Mouse (Mus musculus) olfactory bulb, adult 2 months (tissue): ENCODE measurements around the gene Nos1.

Experiments used
- CTCF ChIP-seq: fragments of 200-500 bp; IDR thresholded peaks from 2 replicates; pipeline ENCODE4 v1.5.1; 2012; ENCODE audit warnings: low read depth, mild to moderate bottlenecking, low read length, moderate library complexity; ENCODE audit not compliant: insufficient read depth
- POLR2A ChIP-seq: fragments of 200-500 bp; IDR thresholded peaks from 2 replicates; pipeline ENCODE4 v1.6.1; 2012; ENCODE audit warnings: mild to moderate bottlenecking, low read depth, low read length, moderate library complexity; ENCODE audit not compliant: insufficient read depth

- no peak for TF ChIP-seq POLR2A
- no peak for TF ChIP-seq CTCF
These were observed 30.1 kb downstream of the Nos1 start for GRCm38 (mm10) chr5:117810930-117811329.
